ENCODE assay signal across 29 mouse cellular contexts in the genomic region with DNA sequence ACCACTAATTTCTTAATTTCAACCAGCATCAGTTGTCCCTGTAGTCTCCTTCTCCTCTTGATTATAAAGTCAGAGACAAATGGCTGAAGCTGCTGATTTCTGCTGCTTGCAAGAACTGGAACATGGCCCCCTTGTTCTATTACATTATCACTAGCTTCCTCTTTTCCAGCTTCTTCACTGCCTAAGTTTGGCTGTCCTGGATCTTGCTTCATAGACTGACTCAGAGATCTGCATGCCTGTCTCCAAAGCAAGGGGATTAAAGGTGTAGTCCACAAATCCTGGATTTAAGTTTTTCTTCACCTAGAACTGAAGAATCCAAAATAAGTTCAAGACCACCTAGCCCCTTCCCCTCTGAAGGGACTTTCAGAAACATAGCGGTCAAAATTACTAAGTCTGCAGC. TPM values are rescaled to one million over a fixed set of nuclear protein-coding genes. Genes with fewer than 3 reads are reported as not detected.
A peak's percentile ranks its signal among the peaks of the same experiment; 100 is the strongest.
DNase-seq lines count a peak whose midpoint lies in the region; ATAC-seq and TF ChIP-seq lines count a peak whose summit lies in the region.
"Had no signal": no experiment of that assay in that cellular context is flagged by ENCODE, and none has a peak within 500 bp of the region (broad histone marks: within the 10 kb centered on the region; RNA-seq: fewer than 3 reads in every experiment).

No protein-coding gene starts in this region.

- H3K9ac ChIP-seq in MEL (ENCODE audit: control insufficient read depth, low read depth, low read length, poor library complexity, severe bottlenecking), result no peak overlapping the region
- H3K9ac ChIP-seq in midbrain, embryonic 15.5 days, result no peak overlapping the region
- H3K9ac ChIP-seq: embryonic facial prominence, embryonic 13.5 days; embryonic facial prominence, embryonic 15.5 days; forebrain, embryonic 12.5 days had no signal

- H3K27ac ChIP-seq in MEL (ENCODE audit: control insufficient read depth, low read depth, low read length), result no peak overlapping the region
- H3K27ac ChIP-seq in midbrain, embryonic 15.5 days, result no peak overlapping the region
- H3K27ac ChIP-seq: embryonic facial prominence, embryonic 13.5 days; embryonic facial prominence, embryonic 15.5 days; forebrain, embryonic 10.5 days; forebrain, embryonic 12.5 days had no signal

- no peak overlapping the region for H3K4me3 ChIP-seq in MEL (ENCODE audit: control insufficient read depth in 1 of 2, insufficient read depth in 1 of 2, low read depth in 2 of 2, low read length in 2 of 2)
- H3K4me3 ChIP-seq in midbrain, embryonic 15.5 days, result no peak overlapping the region
- H3K4me3 ChIP-seq: embryonic facial prominence, embryonic 13.5 days; embryonic facial prominence, embryonic 15.5 days; erythroblast, embryonic 14.5 days; forebrain, embryonic 10.5 days; forebrain, embryonic 12.5 days had no signal

- no peak for TF ChIP-seq POLR2A in MEL (IDR thresholded peaks at IDR 0.05; ENCODE audit: control insufficient read depth in 1 of 2, insufficient read depth in 1 of 2, low read depth in 1 of 2, low read length in 2 of 2, poor library complexity in 1 of 2)

- 97% methylated on average over 1 of the region's 1 CpGs for WGBS in midbrain, embryonic 15.5 days

- no peaks in the 10 kb centered on the region for H3K79me2 ChIP-seq in MEL (ENCODE audit: control insufficient read depth, insufficient read depth, low read length, poor library complexity)

- no peaks in the 10 kb centered on the region for H3K9me3 ChIP-seq in MEL (replicated peaks; ENCODE audit: insufficient read depth, low read length)
- H3K9me3 ChIP-seq in midbrain, embryonic 15.5 days, result no peaks in the 10 kb centered on the region
- H3K9me3 ChIP-seq: embryonic facial prominence, embryonic 15.5 days; forebrain, embryonic 10.5 days; G1E had no signal

- TF ChIP-seq CTCF in MEL (IDR thresholded peaks at IDR 0.05 in 2 of 3, conservative IDR thresholded peaks at IDR 0.05 in 1 of 3; ENCODE audit: control insufficient read depth in 1 of 3, insufficient read depth in 1 of 3, low read depth in 2 of 3, low read length in 3 of 3, poor library complexity in 1 of 3, severe bottlenecking in 1 of 3), result no peak

- no peaks in the 10 kb centered on the region for H3K36me3 ChIP-seq in MEL (ENCODE audit: control insufficient read depth in 1 of 2, insufficient read depth in 2 of 2, low read length in 2 of 2)
- no peaks in the 10 kb centered on the region for H3K36me3 ChIP-seq in midbrain, embryonic 15.5 days (replicated peaks)
- H3K36me3 ChIP-seq: embryonic facial prominence, embryonic 13.5 days; embryonic facial prominence, embryonic 15.5 days; forebrain, embryonic 10.5 days; forebrain, embryonic 12.5 days; G1E had no signal

- no peak for TF ChIP-seq RAD21 in MEL (IDR thresholded peaks at IDR 0.05; ENCODE audit: low read depth, low read length)

- no peaks in the 10 kb centered on the region for H3K27me3 ChIP-seq in MEL (ENCODE audit: control insufficient read depth in 1 of 2, insufficient read depth in 2 of 2, low read length in 2 of 2)
- no peaks in the 10 kb centered on the region for H3K27me3 ChIP-seq in midbrain, embryonic 15.5 days (replicated peaks)
- H3K27me3 ChIP-seq: CH12.LX; embryonic facial prominence, embryonic 13.5 days; embryonic facial prominence, embryonic 15.5 days; forebrain, embryonic 12.5 days had no signal

- no peak overlapping the region for H3K4me2 ChIP-seq in midbrain, embryonic 15.5 days
- H3K4me2 ChIP-seq: embryonic facial prominence, embryonic 13.5 days; embryonic facial prominence, embryonic 15.5 days; forebrain, embryonic 12.5 days had no signal

- no peak for TF ChIP-seq EP300 in MEL (IDR thresholded peaks at IDR 0.05; ENCODE audit: low read depth in 1 of 2, low read length in 2 of 2)

- ATAC-seq in granulocyte monocyte progenitor cell, adult 5-6 weeks (replicated peaks; ENCODE audit: poor library complexity, severe bottlenecking), result peak; percentile 50; the same call in 1 of the 2 replicates
- peak; percentile 52; the same call in 1 of the 2 replicates for ATAC-seq in megakaryocyte progenitor cell, adult 5-6 weeks (replicated peaks; ENCODE audit: poor library complexity)
- no peak for ATAC-seq in midbrain, embryonic 15.5 days (replicated peaks)
- no peak for ATAC-seq in cerebellum, adult (ENCODE audit: insufficient number of reproducible peaks, low FRiP score, low TSS enrichment)
- ATAC-seq: activated CD4-positive, CD25-positive, alpha-beta regulatory T cell, adult 4 months; CD4-positive, CD25-positive, alpha-beta regulatory T cell, adult 4 months; forebrain, embryonic 14.5 days; forebrain, embryonic 16.5 days; Patski had no signal

- DNase-seq in MEL (ENCODE audit: low read depth, low spot score), result peak; percentile 36
- no peak for DNase-seq in left cerebral cortex, postnatal 4 days
- DNase-seq: adrenal gland, adult 8-10 months; adrenal gland, postnatal 14 days; adrenal gland, postnatal 36 days; B cell, adult 2 months; cerebellum, adult 11 months; cerebellum, adult 18-20 months; cerebellum, adult 8-10 months; cerebellum, adult 9-11 months; cerebellum, postnatal 14 days; cerebellum, postnatal 36 days; embryo, embryonic 11 days had no signal

- H3K4me1 ChIP-seq in MEL (ENCODE audit: control insufficient read depth in 1 of 2, insufficient read depth in 2 of 2, low read length in 2 of 2), result no peaks in the 10 kb centered on the region
- no peaks in the 10 kb centered on the region for H3K4me1 ChIP-seq in midbrain, embryonic 15.5 days
- H3K4me1 ChIP-seq: embryonic facial prominence, embryonic 13.5 days; embryonic facial prominence, embryonic 15.5 days; forebrain, embryonic 10.5 days; forebrain, embryonic 12.5 days had no signal

- intact Hi-C loops in left cerebral cortex, postnatal 4 days (cut with DNase I), result no loop called here

TF ChIP-seq in MEL, 35 proteins besides CTCF, POLR2A, EP300 and RAD21:
- TF ChIP-seq ZNF384 (IDR thresholded peaks at IDR 0.05; ENCODE audit: low read depth, low read length) (no peak), MEF2A (IDR thresholded peaks at IDR 0.05; ENCODE audit: extremely low read depth, insufficient replicate concordance, low read depth, low read length, poor library complexity, severe bottlenecking) (no peak), MAX (IDR thresholded peaks at IDR 0.05; ENCODE audit: low read length) (no peak), POLR2AphosphoS2 (IDR thresholded peaks at IDR 0.05; ENCODE audit: low read length) (no peak), MYC (IDR thresholded peaks at IDR 0.05; ENCODE audit: low read depth, low read length) (no peak), CHD1 (IDR thresholded peaks at IDR 0.05; ENCODE audit: low read depth, low read length) (no peak), E2F4 (IDR thresholded peaks at IDR 0.05; ENCODE audit: borderline replicate concordance, low read depth, low read length) (no peak), RCOR1 (IDR thresholded peaks at IDR 0.05; ENCODE audit: low read depth, low read length) (no peak), USF1 (IDR thresholded peaks at IDR 0.05; ENCODE audit: low read depth, low read length) (no peak), SMC3 (IDR thresholded peaks at IDR 0.05; ENCODE audit: low read depth, low read length) (no peak), NRF1 (IDR thresholded peaks at IDR 0.05; ENCODE audit: insufficient read depth, low read depth, low read length, poor library complexity, severe bottlenecking) (no peak), JUND (IDR thresholded peaks at IDR 0.05; ENCODE audit: low read depth, low read length) (no peak), USF2 (IDR thresholded peaks at IDR 0.05; ENCODE audit: borderline replicate concordance in 1 of 2, insufficient read depth in 1 of 2, low read depth in 1 of 2, low read length in 2 of 2) (no peak), ZMIZ1 (IDR thresholded peaks at IDR 0.05; ENCODE audit: low read depth, low read length) (no peak), KAT2A (conservative IDR thresholded peaks at IDR 0.05; ENCODE audit: low read depth, low read length) (no peak), TBP (IDR thresholded peaks at IDR 0.05; ENCODE audit: low read depth, low read length) (no peak), TCF12 (IDR thresholded peaks at IDR 0.05; ENCODE audit: low read depth, low read length) (no peak), UBTF (IDR thresholded peaks at IDR 0.05; ENCODE audit: borderline replicate concordance, insufficient read depth, low read depth, low read length) (no peak)

RNA-seq across cellular contexts. Expression of gene Zfand5, which starts 47.5 kb away (rescaled TPM):
- total RNA-seq in MEL (2012; rRNA removed), result 66.8 and 80.1 TPM in 2 replicates
- 10 to 100 TPM; 48.1 to 51.5 TPM for polyA plus RNA-seq in MEL (2012; ENCODE audit: insufficient read depth in 1 of 2, insufficient read length in 2 of 2, low read depth in 1 of 2, low replicate concordance in 2 of 2, missing spikeins in 1 of 2)
- total RNA-seq in granulocyte monocyte progenitor cell, adult 5-6 weeks (2014; fragmentation: Nextera tagmentation), result 47.5 and 67.5 TPM in 2 replicates
- 89.0 and 111 TPM in 2 replicates for total RNA-seq in granulocyte monocyte progenitor cell, adult 5-6 weeks (2017)
- 134 and 154 TPM in 2 replicates for total RNA-seq in megakaryocyte progenitor cell, adult 5-6 weeks (2015)
- 87.5 and 93.1 TPM in 2 replicates for total RNA-seq in megakaryocyte progenitor cell, adult 5-6 weeks (2017)
- 100 to 1,000 TPM; 154 to 163 TPM for total RNA-seq in left cerebral cortex, postnatal 4 days (2021)
- 156 and 174 TPM in 2 replicates for polyA plus RNA-seq in midbrain, embryonic 15.5 days (2015; fragmentation: Nextera tagmentation; extraction: Ambion mirVana)

Comparison
In these comparisons a context has a peak if more than half of its experiments do, and no peak if none do; other contexts are left out.
1. ATAC-seq: peak in granulocyte monocyte progenitor cell, adult 5-6 weeks (single experiment) and megakaryocyte progenitor cell, adult 5-6 weeks (single experiment); none in midbrain, embryonic 15.5 days (single experiment) and cerebellum, adult (single experiment).